Mouse (Mus musculus) midbrain, embryonic 11.5 days (tissue): Measurements from ENCODE around the gene Rbfox1. TPM values are rescaled to one million over a fixed set of nuclear protein-coding genes. Genes with fewer than 3 reads are reported as not detected.

Source experiments
- ATAC-seq: fragments of 200-750 bp; cut with Nextera tagmentation; 2 replicates; pipeline ENCODE4 v1.8.0; 2017; ENCODE audit warnings: moderate TSS enrichment, moderate library complexity; ENCODE audit not compliant: low FRiP score
- DNase-seq: peaks from one replicate; pipeline ENCODE4 v3.0.0; 2015; ENCODE audit warnings: low spot score; ENCODE audit errors: missing footprints
- H3K27ac ChIP-seq: fragments of 300-500 bp; sonication (generic); 2 replicates; pipeline ENCODE4 v1.5.1; 2014; ENCODE audit warnings: low read depth, low read length
- H3K27me3 ChIP-seq: fragments of 300-500 bp; sonication (generic); 2 replicates; pipeline ENCODE4 v1.6.1; 2014; ENCODE audit warnings: mild to moderate bottlenecking, low read length, moderate library complexity, mixed read lengths; ENCODE audit not compliant: control insufficient read depth, insufficient read depth
- H3K36me3 ChIP-seq: fragments of 300-500 bp; sonication (generic); 2 replicates; pipeline ENCODE4 v1.6.1; 2014; ENCODE audit warnings: mild to moderate bottlenecking, low read length, moderate library complexity, mixed read lengths; ENCODE audit not compliant: control insufficient read depth, insufficient read depth
- H3K4me1 ChIP-seq: fragments of 300-500 bp; sonication (generic); 2 replicates; pipeline ENCODE4 v1.6.1; 2014; ENCODE audit warnings: low read length; ENCODE audit not compliant: control insufficient read depth, insufficient read depth
- H3K4me2 ChIP-seq: fragments of 300-500 bp; sonication (generic); 2 replicates; pipeline ENCODE4 v1.6.1; 2014; ENCODE audit warnings: mild to moderate bottlenecking, moderate library complexity
- H3K4me3 ChIP-seq: fragments of 300-500 bp; sonication (generic); 2 replicates; pipeline ENCODE4 v1.5.1; 2014; ENCODE audit warnings: low read depth, low read length
- H3K9ac ChIP-seq: fragments of 300-500 bp; sonication (generic); 2 replicates; pipeline ENCODE4 v1.6.1; 2014; ENCODE audit warnings: low read length
- H3K9me3 ChIP-seq: fragments of 300-500 bp; sonication (generic); 2 replicates; pipeline ENCODE4 v1.6.1; 2016; ENCODE audit warnings: low read length; ENCODE audit not compliant: control insufficient read depth
- WGBS: fragments of 180-500 bp; shearing (Covaris S2); extraction: QIAGEN DNeasy Blood & Tissue Kit; methylation state at CpG from one replicate; pipeline ENCODE4 v1.1.7; 2014; 5-methylcytosine and 5-hydroxymethylcytosine counted together
- polyA plus RNA-seq: library from polyadenylated mRNA; unstranded; fragments of >200 nt; fragmentation: Nextera tagmentation; extraction: Ambion mirVana; gene quantifications from 2 replicates; pipeline ENCODE4 v1.2.1, GENCODE M21; 2014

Rbfox1 gene
- polyA plus RNA-seq, 1 experiment from 2014 or later = 6.1 TPM

GRCm38 (mm10) chr16:6993180-6993579 is 1108.0 kb downstream of the Rbfox1 start:
- ATAC-seq (no peak), DNase-seq (no peak)
- H3K9ac ChIP-seq = no peak overlapping the region
- H3K4me2 ChIP-seq = no peak overlapping the region
- no peaks in the 10 kb centered on the region for H3K9me3 ChIP-seq
- WGBS = 65% methylated on average over 2 of the region's 2 CpGs
- H3K27ac ChIP-seq = no peak overlapping the region
- no peaks in the 10 kb centered on the region for H3K36me3 ChIP-seq
- H3K27me3 ChIP-seq = no peaks in the 10 kb centered on the region
- no peak overlapping the region for H3K4me3 ChIP-seq
- no peaks in the 10 kb centered on the region for H3K4me1 ChIP-seq

GRCm38 (mm10) chr16:6997109-6997508 is 1112.0 kb downstream of the Rbfox1 start:
- no peak overlapping the region for H3K9ac ChIP-seq
- H3K36me3 ChIP-seq = no peaks in the 10 kb centered on the region
- DNase-seq (no peak), ATAC-seq (no peak)
- H3K9me3 ChIP-seq = no peaks in the 10 kb centered on the region
- H3K4me2 ChIP-seq = no peak overlapping the region
- H3K4me3 ChIP-seq = no peak overlapping the region
- no peaks in the 10 kb centered on the region for H3K4me1 ChIP-seq
- H3K27me3 ChIP-seq = no peaks in the 10 kb centered on the region
- WGBS = 70% methylated on average over 4 of the region's 4 CpGs
- H3K27ac ChIP-seq = no peak overlapping the region

- H3K27me3 ChIP-seq = no peaks in the 10 kb centered on the region
- WGBS = 79% methylated on average over 7 of the region's 7 CpGs
- ATAC-seq (no peak), DNase-seq (no peak)
- no peaks in the 10 kb centered on the region for H3K36me3 ChIP-seq
- no peaks in the 10 kb centered on the region for H3K9me3 ChIP-seq
- H3K4me3 ChIP-seq = no peak overlapping the region
- no peak overlapping the region for H3K4me2 ChIP-seq
- H3K27ac ChIP-seq = no peak overlapping the region
- no peaks in the 10 kb centered on the region for H3K4me1 ChIP-seq
- H3K9ac ChIP-seq = no peak overlapping the region
These were observed 1112.7 kb downstream of the Rbfox1 start for GRCm38 (mm10) chr16:6997834-6998233.

GRCm38 (mm10) chr16:7004565-7004964 is 1119.4 kb downstream of the Rbfox1 start:
- DNase-seq (no peak), ATAC-seq (no peak)
- Histone ChIP-seq H3K36me3 (no peaks in the 10 kb centered on the region), H3K4me2 (no peak overlapping the region), H3K9me3 (no peaks in the 10 kb centered on the region), H3K27ac (no peak overlapping the region), H3K27me3 (no peaks in the 10 kb centered on the region), H3K4me3 (no peak overlapping the region), H3K9ac (no peak overlapping the region), H3K4me1 (no peaks in the 10 kb centered on the region)
- 97% methylated on average over 3 of the region's 3 CpGs for WGBS

GRCm38 (mm10) chr16:7005478-7005877 is 1120.3 kb downstream of the Rbfox1 start:
- H3K4me2 ChIP-seq = no peak overlapping the region
- no peaks in the 10 kb centered on the region for H3K4me1 ChIP-seq
- DNase-seq (peak; percentile 93), ATAC-seq (no peak)
- H3K9me3 ChIP-seq = no peaks in the 10 kb centered on the region
- WGBS = 16% methylated on average over 3 of the region's 3 CpGs
- no peak overlapping the region for H3K27ac ChIP-seq
- no peak overlapping the region for H3K9ac ChIP-seq
- H3K27me3 ChIP-seq = no peaks in the 10 kb centered on the region
- no peaks in the 10 kb centered on the region for H3K36me3 ChIP-seq
- no peak overlapping the region for H3K4me3 ChIP-seq

GRCm38 (mm10) chr16:7017310-7017709 is 1132.2 kb downstream of the Rbfox1 start:
- H3K4me1 ChIP-seq = no peaks in the 10 kb centered on the region
- no peak overlapping the region for H3K4me3 ChIP-seq
- H3K4me2 ChIP-seq = no peak overlapping the region
- H3K9ac ChIP-seq = no peak overlapping the region
- H3K9me3 ChIP-seq = no peaks in the 10 kb centered on the region
- H3K27ac ChIP-seq = no peak overlapping the region
- no peaks in the 10 kb centered on the region for H3K36me3 ChIP-seq
- 86% methylated on average over 7 of the region's 7 CpGs for WGBS
- ATAC-seq = no peak
- no peaks in the 10 kb centered on the region for H3K27me3 ChIP-seq
- no peak for DNase-seq

- ATAC-seq (no peak), DNase-seq (no peak)
- Histone ChIP-seq H3K4me1 (no peaks in the 10 kb centered on the region), H3K27ac (no peak overlapping the region), H3K9ac (no peak overlapping the region), H3K4me2 (no peak overlapping the region), H3K36me3 (no peaks in the 10 kb centered on the region), H3K9me3 (no peaks in the 10 kb centered on the region), H3K4me3 (no peak overlapping the region), H3K27me3 (peaks cover 12% of the 10 kb centered on the region)
- 92% methylated on average over 5 of the region's 5 CpGs for WGBS
These were observed 1149.1 kb downstream of the Rbfox1 start for GRCm38 (mm10) chr16:7034231-7034630.

- DNase-seq (no peak), ATAC-seq (no peak)
- H3K9ac ChIP-seq = no peak overlapping the region
- H3K27ac ChIP-seq = no peak overlapping the region
- no peak overlapping the region for H3K4me2 ChIP-seq
- peaks cover 3% of the 10 kb centered on the region; the same call in 1 of the 2 replicates for H3K4me1 ChIP-seq
- H3K36me3 ChIP-seq = no peaks in the 10 kb centered on the region
- no peaks in the 10 kb centered on the region for H3K9me3 ChIP-seq
- no peak overlapping the region for H3K4me3 ChIP-seq
- peaks cover 15% of the 10 kb centered on the region for H3K27me3 ChIP-seq
- WGBS = 72% methylated on average over 3 of the region's 3 CpGs
These were observed 1151.4 kb downstream of the Rbfox1 start for GRCm38 (mm10) chr16:7036566-7036965.

- Histone ChIP-seq H3K4me1 (peaks cover 3% of the 10 kb centered on the region; the same call in 1 of the 2 replicates), H3K27ac (no peak overlapping the region), H3K4me3 (no peak overlapping the region), H3K4me2 (no peak overlapping the region), H3K36me3 (no peaks in the 10 kb centered on the region), H3K27me3 (peaks cover 15% of the 10 kb centered on the region), H3K9ac (no peak overlapping the region), H3K9me3 (no peaks in the 10 kb centered on the region)
- WGBS = 47% methylated on average over 8 of the region's 8 CpGs
- ATAC-seq = no peak
- DNase-seq = no peak
These were observed 1151.8 kb downstream of the Rbfox1 start for GRCm38 (mm10) chr16:7036988-7037387.
